Mouse (Mus musculus) gonadal fat pad, adult 2 months (tissue): ENCODE measurements around the gene Tbc1d4. TPM values are rescaled to one million over a fixed set of nuclear protein-coding genes. Genes with fewer than 3 reads are reported as not detected.
A peak's percentile ranks its signal among the peaks of the same experiment; 100 is the strongest.

Experiments
- DNase-seq: peaks from one replicate; pipeline ENCODE4 v3.0.0-alpha.2; 2012; ENCODE audit warnings: low read depth
- polyA plus RNA-seq: library from polyadenylated mRNA; depleted of rRNA; stranded (reverse); fragments of >200 nt; gene quantifications from 2 replicates; pipeline ENCODE4 v1.2.3, GENCODE M21; 2012; rRNA removed

The Tbc1d4 gene
- polyA plus RNA-seq, result 12.7 and 14.0 TPM in 2 replicates

- peak; percentile 56 for DNase-seq
These were observed at the start of gene Tbc1d4 for GRCm38 (mm10) chr14:101608519-101609368. Gene Tbc1d4, minus strand, starts transcription at chr14:101609191.

DNA sequence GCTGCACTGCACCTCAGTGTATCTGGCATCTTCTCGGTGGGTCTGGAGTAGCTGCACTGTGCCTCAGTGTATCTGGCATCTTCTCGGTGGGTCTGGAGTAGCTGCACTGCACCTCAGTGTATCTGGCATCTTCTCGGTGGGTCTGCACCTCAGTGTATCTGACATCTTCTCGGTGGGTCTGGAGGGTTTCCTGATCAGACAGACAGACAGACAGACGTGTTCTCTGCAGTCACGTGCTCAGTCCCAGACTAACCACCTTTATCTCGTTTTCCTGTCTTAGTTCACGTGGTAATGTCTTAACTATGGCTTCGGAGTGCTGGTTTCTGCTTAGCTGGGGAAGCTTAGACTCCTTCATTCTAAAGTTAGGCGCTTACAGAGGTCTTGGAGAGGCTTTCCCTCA lies 47.3 kb upstream of the Tbc1d4 start:
- DNase-seq, result no peak

DNA sequence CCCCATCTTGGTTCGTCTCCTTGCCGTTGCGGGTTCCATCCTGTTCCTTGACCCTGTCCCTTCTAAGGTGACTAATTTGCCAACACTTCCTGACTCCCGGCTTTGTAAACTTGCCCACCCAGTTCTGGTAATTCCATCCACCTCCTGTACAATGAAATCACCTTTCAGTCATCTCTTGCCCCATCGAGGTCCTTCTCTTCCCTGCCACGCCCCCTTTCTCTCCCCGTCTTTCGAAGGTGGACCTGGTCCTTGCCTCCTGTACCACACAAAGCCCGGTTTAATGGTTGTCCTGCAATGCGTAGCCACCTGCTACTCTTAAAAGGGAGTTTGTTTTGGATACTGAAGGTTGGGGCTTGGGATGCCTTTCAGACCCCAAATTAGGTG lies 45.5 kb upstream of the Tbc1d4 start:
- no peak for DNase-seq

GRCm38 (mm10) chr14:101653581-101654525 lies 44.9 kb upstream of the Tbc1d4 start, which contains the start of gene Uchl3:
Gene Uchl3, plus strand, starts transcription at chr14:101653967.
- peak; percentile 49 for DNase-seq

- peak; percentile 38 for DNase-seq
These were observed 43.6 kb upstream of the Tbc1d4 start for GRCm38 (mm10) chr14:101652571-101652970.

- peak; percentile 62 for DNase-seq
These were observed 41.6 kb upstream of the Tbc1d4 start for GRCm38 (mm10) chr14:101650551-101650950.

DNA sequence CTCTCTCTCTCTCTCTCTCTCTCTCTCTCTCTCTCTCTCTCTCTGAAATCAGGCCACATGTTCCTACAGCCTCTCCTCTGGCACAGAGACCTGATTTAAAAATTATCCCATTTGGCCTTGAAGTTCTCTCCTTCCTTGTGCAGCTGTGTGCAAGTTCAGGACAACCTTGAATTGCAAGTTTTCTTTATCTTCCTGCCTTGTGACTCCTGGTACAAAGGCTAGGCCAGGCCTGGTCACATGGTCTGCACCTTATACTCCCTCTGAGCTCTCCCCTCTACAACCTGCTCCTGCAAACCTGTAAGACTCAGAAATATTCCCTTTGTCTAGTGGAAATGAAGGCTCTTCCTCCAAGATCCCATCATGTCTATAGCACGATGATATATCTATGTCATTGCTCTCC lies 36.0 kb upstream of the Tbc1d4 start:
- DNase-seq, result no peak

GRCm38 (mm10) chr14:101640153-101640843 lies 31.3 kb upstream of the Tbc1d4 start, which contains the start of gene Commd6:
Gene Commd6, minus strand, starts transcription at chr14:101640686.
- DNase-seq, result peak; percentile 73

DNA sequence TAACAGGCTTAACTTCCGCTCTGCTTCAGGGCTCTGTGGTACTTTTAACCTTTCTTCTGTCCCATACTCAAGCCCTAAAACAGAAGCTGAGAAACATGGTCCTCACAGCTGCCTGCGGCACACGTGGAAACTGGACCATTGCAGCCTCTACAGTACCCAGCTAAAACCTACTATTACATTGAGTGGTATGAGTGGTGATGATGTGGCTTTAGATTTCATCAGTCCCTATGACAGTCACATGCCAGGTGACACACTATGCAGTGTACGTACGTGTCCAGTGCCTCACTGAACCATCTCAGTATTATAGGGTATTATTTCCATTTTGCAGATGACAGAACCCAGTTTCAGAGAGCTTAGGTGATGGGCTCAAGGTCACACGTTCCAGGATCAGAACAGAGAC lies 28.4 kb upstream of the Tbc1d4 start:
- no peak for DNase-seq

GRCm38 (mm10) chr14:101635765-101636164 lies 26.8 kb upstream of the Tbc1d4 start:
- DNase-seq, result no peak

DNA sequence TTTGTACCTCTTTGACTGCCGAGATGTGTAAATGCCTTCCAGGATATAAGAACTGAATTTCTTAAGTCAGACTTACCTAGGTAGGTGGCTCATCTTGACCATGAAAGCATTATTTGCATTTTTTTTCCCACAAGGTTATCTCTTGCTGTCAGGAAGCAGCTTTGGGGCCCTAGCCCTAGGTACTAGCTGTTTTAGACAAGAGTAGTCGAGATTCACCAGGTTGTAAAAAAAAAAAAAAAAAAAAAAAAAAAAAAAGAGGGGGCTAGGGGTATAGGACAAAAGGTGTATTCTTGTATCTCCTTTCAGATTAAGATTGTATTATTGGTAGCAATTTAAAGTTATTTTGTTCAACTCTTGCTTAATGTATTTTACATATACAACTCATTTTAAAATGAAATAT lies 21.6 kb upstream of the Tbc1d4 start:
- DNase-seq, result no peak

DNA sequence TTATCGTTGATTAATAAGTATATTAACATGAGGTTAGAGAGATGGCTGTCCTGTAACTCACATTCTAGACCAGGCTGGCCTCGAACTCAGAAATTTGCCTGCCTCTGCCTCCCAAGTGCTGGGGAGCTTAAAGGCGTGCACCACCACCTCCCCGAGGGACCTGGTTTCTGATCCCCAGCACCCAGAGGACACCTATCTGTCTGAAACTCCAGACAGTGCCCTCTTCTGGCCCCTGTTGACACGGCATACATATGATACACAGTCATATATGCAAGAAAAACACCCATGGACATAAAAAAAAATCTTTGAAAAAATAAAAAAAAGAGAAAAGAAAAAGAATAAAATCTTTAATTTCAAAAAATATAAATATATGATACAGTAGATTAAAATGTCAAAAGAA lies 8.7 kb upstream of the Tbc1d4 start:
- DNase-seq, result no peak

GRCm38 (mm10) chr14:101616178-101616577 lies 7.2 kb upstream of the Tbc1d4 start:
- DNase-seq, result no peak

- DNase-seq, result no peak
These were observed 4.2 kb upstream of the Tbc1d4 start for GRCm38 (mm10) chr14:101613206-101613605.

DNA sequence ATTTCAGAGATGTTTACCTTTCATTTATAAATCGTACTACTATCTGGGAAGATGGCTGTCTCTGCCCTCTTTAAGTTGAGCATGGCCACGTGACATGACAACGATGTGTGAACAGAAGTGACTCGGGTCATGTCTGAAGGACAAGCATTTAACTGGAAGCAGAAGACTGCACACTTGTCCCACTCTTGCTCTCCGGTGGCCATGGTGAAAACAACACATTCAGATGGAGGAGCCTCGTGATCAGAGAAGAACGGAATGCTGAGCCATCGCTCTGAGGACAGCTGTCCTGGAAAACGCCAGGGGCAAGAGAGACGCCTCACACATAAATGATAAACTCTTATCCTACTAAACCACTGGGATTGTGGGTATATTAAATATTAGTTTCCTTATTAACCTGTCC lies 1.7 kb upstream of the Tbc1d4 start:
- no peak for DNase-seq

GRCm38 (mm10) chr14:101607631-101608518 lies 1.1 kb downstream of the Tbc1d4 start:
- DNase-seq, result no peak

- no peak for DNase-seq
These were observed 3.1 kb downstream of the Tbc1d4 start for GRCm38 (mm10) chr14:101605843-101606242.

- DNase-seq, result no peak
These were observed 6.1 kb downstream of the Tbc1d4 start for GRCm38 (mm10) chr14:101602851-101603250.

GRCm38 (mm10) chr14:101597096-101597715 lies 11.8 kb downstream of the Tbc1d4 start:
- no peak for DNase-seq

DNA sequence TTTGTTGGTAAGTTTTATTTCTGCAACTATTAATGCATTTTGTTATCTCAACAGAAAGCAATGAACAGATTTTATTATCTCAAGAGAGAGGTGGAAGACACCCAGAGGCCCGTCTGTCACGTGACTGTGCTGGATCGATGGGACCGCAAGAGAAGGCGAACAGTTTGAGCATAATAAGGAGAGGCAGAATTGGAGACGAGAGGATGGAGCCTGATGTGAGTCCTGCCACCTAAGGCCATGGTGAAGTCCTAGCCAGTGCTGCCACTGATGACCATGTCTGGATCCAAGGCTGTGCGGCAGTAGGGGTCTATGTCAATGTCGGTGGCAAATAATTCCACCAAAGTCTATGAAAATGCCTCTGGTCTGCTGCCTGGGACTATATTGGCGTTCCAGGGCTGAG lies 12.3 kb downstream of the Tbc1d4 start:
- no peak for DNase-seq
